Mouse (Mus musculus) frontal cortex, adult (tissue): ENCODE measurements around the gene Tcp10a.
"Not testable (repeated sequence)": the region's sequence is repeated elsewhere in the genome, so short reads cannot be mapped to it uniquely, and the experiment has no call there.

Experiments
- ATAC-seq: cut with Nextera tagmentation; 2 replicates; pipeline ENCODE4 v1.9.2; 2017; ENCODE audit warnings: mild to moderate bottlenecking, moderate library complexity, mixed read lengths; ENCODE audit not compliant: low TSS enrichment

The Tcp10a gene

GRCm38 (mm10) chr17:7369401-7369800, 45.0 kb downstream of the Tcp10a start:
- not testable (repeated sequence) for ATAC-seq

- ATAC-seq = not testable (repeated sequence)
Observed at GRCm38 (mm10) chr17:7371879-7372278, 47.4 kb downstream of the Tcp10a start, which contains the start of gene Gm49630. Gene Gm49630 (minus strand): TSS chr17:7371979.

GRCm38 (mm10) chr17:7376951-7377700, 52.7 kb downstream of the Tcp10a start:
- not testable (repeated sequence) for ATAC-seq

- not testable (repeated sequence) for ATAC-seq
Observed at GRCm38 (mm10) chr17:7377907-7378306, 53.5 kb downstream of the Tcp10a start.

- ATAC-seq = not testable (repeated sequence)
Observed at GRCm38 (mm10) chr17:7382711-7383110, 58.3 kb downstream of the Tcp10a start.

- not testable (repeated sequence) for ATAC-seq
Observed at GRCm38 (mm10) chr17:7383167-7384143, 59.0 kb downstream of the Tcp10a start.

GRCm38 (mm10) chr17:7385364-7385763, 60.9 kb downstream of the Tcp10a start, which contains the start of gene Unc93a2:
Gene Unc93a2 (minus strand): TSS chr17:7385464.
- ATAC-seq = not testable (repeated sequence)

GRCm38 (mm10) chr17:7386016-7386415, 61.6 kb downstream of the Tcp10a start:
- not testable (repeated sequence) for ATAC-seq

GRCm38 (mm10) chr17:7388341-7388957, 64.0 kb downstream of the Tcp10a start:
- ATAC-seq = not testable (repeated sequence)

- not testable (repeated sequence) for ATAC-seq
Observed at GRCm38 (mm10) chr17:7388958-7389356, 64.5 kb downstream of the Tcp10a start.

GRCm38 (mm10) chr17:7389898-7390297, 65.5 kb downstream of the Tcp10a start:
- ATAC-seq = not testable (repeated sequence)

- not testable (repeated sequence) for ATAC-seq
Observed at GRCm38 (mm10) chr17:7395116-7395515, 70.7 kb downstream of the Tcp10a start.
